Mouse (Mus musculus) ES-E14 (cell line): Measurements from ENCODE around the gene Hfe2. TPM values are rescaled to one million over a fixed set of nuclear protein-coding genes. Genes with fewer than 3 reads are reported as not detected.

Experiments used
- DNase-seq: peaks from one replicate; pipeline ENCODE4 v3.0.0-alpha.2; 2013; ENCODE audit warnings: low read depth, low spot score
- H3K27ac ChIP-seq: 2 replicates; pipeline ENCODE4 v1.5.1; 2012; ENCODE audit warnings: low read depth, mild to moderate bottlenecking, low read length, moderate library complexity, mixed read lengths; ENCODE audit not compliant: poor library complexity, insufficient read depth, severe bottlenecking
- H3K36me3 ChIP-seq: 2 replicates; pipeline ENCODE4 v1.6.1; 2012; ENCODE audit warnings: mild to moderate bottlenecking, low read length, moderate library complexity, mixed read lengths; ENCODE audit not compliant: control insufficient read depth, poor library complexity, insufficient read depth, severe bottlenecking
- H3K4me1 ChIP-seq, 2 experiments: fragments of 150-350 bp in 1 of 2; sonication (generic) in 1 of 2; 2 replicates each; pipeline ENCODE4 v1.6.1; 2012; ENCODE audit warnings: low read length in 2 of 2, mild to moderate bottlenecking in 1 of 2, mixed read lengths in 1 of 2; ENCODE audit not compliant: control insufficient read depth in 2 of 2, insufficient read depth in 2 of 2, poor library complexity in 1 of 2
- H3K4me3 ChIP-seq, 2 experiments: fragments of 150-350 bp in 1 of 2; sonication (generic) in 1 of 2; 2 replicates each; pipeline ENCODE4 v1.5.1; 2012; ENCODE audit warnings: low read length in 2 of 2, low read depth in 1 of 2, mild to moderate bottlenecking in 1 of 2, mixed read lengths in 1 of 2; ENCODE audit not compliant: insufficient read depth in 1 of 2, poor library complexity in 1 of 2, severe bottlenecking in 1 of 2
- H3K9ac ChIP-seq: 2 replicates; pipeline ENCODE4 v1.6.1; 2012; ENCODE audit warnings: low read depth, mild to moderate bottlenecking, low read length, mixed read lengths; ENCODE audit not compliant: poor library complexity, insufficient read depth, severe bottlenecking
- H3K9me3 ChIP-seq: fragments of 150-350 bp; sonication (generic); 2 replicates; pipeline ENCODE4 v1.6.1; 2012; ENCODE audit warnings: low read depth, mild to moderate bottlenecking, low read length; ENCODE audit not compliant: control insufficient read depth, insufficient read depth
- CHD2 ChIP-seq: IDR thresholded peaks from 2 replicates; pipeline ENCODE4 v1.6.1; 2014; ENCODE audit warnings: mild to moderate bottlenecking, low read depth, low read length, inconsistent platforms
- HCFC1 ChIP-seq: IDR thresholded peaks from 2 replicates; pipeline ENCODE4 v1.6.1; 2012; ENCODE audit warnings: low read length, inconsistent platforms, borderline replicate concordance; ENCODE audit not compliant: insufficient read depth
- MAFK ChIP-seq: IDR thresholded peaks from 2 replicates; pipeline ENCODE4 v1.6.1; 2014; ENCODE audit warnings: mild to moderate bottlenecking, low read depth, low read length, inconsistent platforms; ENCODE audit not compliant: insufficient read depth
- ZC3H11A ChIP-seq: IDR thresholded peaks from 2 replicates; pipeline ENCODE4 v1.6.1; 2012; ENCODE audit warnings: low read depth, mild to moderate bottlenecking, inconsistent platforms, low read length, borderline replicate concordance
- ZNF384 ChIP-seq: IDR thresholded peaks from 2 replicates; pipeline ENCODE4 v1.6.1; 2012; ENCODE audit warnings: low read depth, low read length, inconsistent platforms
- in situ Hi-C, 2 experiments: fragments of 600-800 bp; cut with MboI; formaldehyde crosslinking; loops; one replicate each; pipeline ENCODE4 v1.15.1; 2025; ENCODE audit warnings: low sequenced_read_pairs in 2 of 2, inconsistent platforms in 1 of 2; ENCODE audit not compliant: unreplicated experiment in 2 of 2
- total RNA-seq: library from RNA; depleted of rRNA; stranded (reverse); fragments of 300-350 nt; gene quantifications from 2 replicates; pipeline ENCODE4 v1.2.3, GENCODE M21; 2012

Gene Hfe2
- total RNA-seq, 1 experiment, result 1.0 TPM

DNA sequence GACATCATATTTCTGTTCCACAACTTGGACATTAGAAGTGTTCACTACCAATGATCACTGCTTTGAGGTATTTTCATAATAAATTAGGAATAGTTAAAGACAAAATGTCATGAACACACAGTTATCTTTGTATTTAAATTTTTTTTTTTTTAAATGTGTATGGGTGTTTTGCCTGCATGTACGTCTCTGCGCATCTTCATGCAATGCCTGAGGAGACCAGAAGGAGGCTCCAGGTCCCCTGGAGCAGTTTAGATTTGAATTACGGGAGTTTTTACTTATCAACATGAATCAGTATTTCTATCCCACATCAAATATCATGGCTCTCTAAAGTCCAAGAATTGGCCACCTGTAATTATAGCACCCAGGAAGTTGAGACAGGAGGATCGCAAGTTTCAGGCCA lies 2.8 kb upstream of the Hfe2 start:
- no peak for TF ChIP-seq MAFK
- no peak for TF ChIP-seq HCFC1
- no peak for TF ChIP-seq ZC3H11A
- TF ChIP-seq CHD2, result no peak
- no peak for DNase-seq
- no peaks in the 10 kb centered on the region for H3K9me3 ChIP-seq
- H3K9ac ChIP-seq, result no peak overlapping the region
- in situ Hi-C loops, result no loop called here
- H3K27ac ChIP-seq, result no peak overlapping the region
- H3K36me3 ChIP-seq, result no peaks in the 10 kb centered on the region
- H3K4me1 ChIP-seq, result peaks cover 0 to 17% of the 10 kb centered on the region in 2 experiments; a peak in 3 of 4 replicates
- H3K4me3 ChIP-seq, result no peak overlapping the region

DNA sequence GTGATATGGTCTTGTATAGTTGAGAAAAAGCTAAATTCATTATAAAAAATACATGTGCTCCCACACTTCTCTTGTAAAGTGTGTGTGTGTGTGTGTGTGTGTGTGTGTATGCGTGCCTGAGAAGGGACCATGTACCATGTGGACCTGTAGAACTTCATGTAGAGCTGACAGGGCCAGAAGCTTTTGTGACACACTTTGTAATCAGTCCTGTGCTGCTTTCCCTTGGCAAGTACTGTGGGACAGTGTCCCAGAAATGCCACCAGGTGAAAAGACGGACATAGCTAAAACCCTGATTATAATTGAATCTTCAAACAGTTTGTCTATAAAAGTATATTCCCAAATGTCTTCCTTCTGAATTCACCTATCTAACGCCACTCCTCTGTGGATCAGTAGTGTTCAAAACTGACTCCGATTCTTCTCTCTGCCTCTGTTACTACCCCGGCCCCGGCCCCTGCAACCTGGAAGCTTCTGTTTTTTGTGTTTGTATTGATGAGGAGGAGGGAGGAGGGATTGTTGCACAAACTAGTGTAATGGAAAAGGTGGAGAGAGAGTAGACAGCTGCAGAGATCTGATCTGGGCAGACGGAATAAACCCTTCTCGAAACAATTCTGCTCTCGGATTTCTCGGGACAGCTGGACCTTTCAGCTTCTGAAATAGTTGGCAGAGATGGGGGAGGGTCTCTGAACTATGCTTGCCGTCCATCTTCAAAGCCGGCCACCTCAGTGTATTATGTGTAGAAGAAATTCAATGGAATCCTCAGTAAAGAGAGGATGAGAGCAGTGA lies 753 bp upstream of the Hfe2 start:
- DNase-seq, result no peak
- in situ Hi-C loops, result no loop called here
- Histone ChIP-seq H3K4me3 (no peak overlapping the region), H3K36me3 (no peaks in the 10 kb centered on the region), H3K4me1 (peaks cover 0 to 17% of the 10 kb centered on the region in 2 experiments; a peak in 3 of 4 replicates), H3K9me3 (no peaks in the 10 kb centered on the region), H3K27ac (no peak overlapping the region), H3K9ac (no peak overlapping the region)
- no peak for TF ChIP-seq ZNF384
- TF ChIP-seq MAFK, result no peak
- TF ChIP-seq HCFC1, result no peak
- TF ChIP-seq CHD2, result no peak
- TF ChIP-seq ZC3H11A, result no peak

DNA sequence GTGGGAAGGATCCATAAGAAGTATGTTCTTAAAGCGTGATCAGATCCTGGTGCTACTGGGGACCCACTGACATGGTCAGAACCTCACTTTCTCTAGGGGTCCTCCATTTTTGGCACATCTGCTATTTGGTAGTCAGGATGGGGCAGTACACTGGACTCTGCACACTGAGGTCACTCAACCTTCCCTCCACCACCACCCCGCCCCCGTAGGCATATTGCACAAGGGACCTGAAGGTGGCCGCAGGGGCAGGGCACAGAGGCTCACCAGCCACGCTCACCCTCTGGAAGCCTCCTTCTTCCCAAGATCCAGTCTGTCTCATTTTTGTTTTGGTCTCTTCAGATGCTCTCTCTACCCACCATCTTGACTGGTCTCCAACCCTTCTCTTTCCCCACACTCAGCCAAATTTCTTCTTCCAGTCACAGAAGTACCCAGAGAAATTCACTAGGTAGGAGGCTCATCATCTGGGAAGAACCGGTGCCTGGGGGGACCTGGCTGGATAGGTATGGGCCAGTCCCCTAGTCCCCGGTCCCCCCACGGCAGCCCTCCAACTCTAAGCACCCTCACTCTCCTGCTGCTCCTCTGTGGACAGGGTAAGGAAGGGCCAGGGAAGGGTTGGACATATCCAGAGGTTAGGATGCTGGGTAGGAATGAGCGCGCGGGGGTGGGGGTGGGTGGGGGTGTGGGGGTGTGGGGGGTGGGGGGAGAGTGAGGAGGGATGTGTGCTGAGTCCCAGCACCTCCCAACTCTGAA lies 1.2 kb downstream of the Hfe2 start:
- TF ChIP-seq ZNF384, result no peak
- TF ChIP-seq HCFC1, result no peak
- TF ChIP-seq ZC3H11A, result no peak
- H3K4me1 ChIP-seq, result peaks cover 0 to 9% of the 10 kb centered on the region in 2 experiments; a peak in 1 of 4 replicates
- H3K9me3 ChIP-seq, result no peaks in the 10 kb centered on the region
- H3K27ac ChIP-seq, result no peak overlapping the region
- peak overlapping the region; percentile 65 to 73; a peak in 2 of 4 replicates for H3K4me3 ChIP-seq
- in situ Hi-C loops, result no loop called here
- DNase-seq, result no peak
- no peak overlapping the region for H3K9ac ChIP-seq
- no peaks in the 10 kb centered on the region for H3K36me3 ChIP-seq

DNA sequence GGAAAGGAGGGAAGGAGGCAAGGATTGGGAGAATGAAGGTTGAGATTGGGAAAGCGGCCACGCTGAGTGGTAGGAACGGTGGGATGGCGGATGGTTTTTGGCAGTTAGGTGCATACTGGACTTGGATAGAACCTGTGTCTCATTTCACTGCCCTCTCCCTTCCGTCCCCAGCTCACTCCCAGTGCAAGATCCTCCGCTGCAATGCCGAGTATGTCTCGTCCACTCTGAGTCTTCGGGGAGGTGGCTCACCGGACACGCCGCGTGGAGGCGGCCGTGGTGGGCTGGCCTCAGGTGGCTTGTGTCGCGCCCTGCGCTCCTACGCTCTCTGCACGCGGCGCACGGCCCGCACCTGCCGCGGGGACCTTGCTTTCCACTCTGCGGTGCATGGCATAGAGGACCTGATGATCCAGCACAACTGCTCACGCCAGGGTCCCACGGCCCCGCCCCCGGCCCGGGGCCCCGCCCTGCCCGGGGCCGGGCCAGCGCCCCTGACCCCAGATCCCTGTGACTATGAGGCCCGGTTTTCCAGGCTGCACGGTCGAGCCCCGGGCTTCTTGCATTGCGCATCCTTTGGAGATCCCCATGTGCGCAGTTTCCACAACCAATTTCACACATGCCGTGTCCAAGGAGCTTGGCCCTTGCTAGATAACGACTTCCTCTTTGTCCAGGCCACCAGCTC lies 2.0 kb downstream of the Hfe2 start:
- in situ Hi-C loops, result no loop called here
- Histone ChIP-seq H3K36me3 (no peaks in the 10 kb centered on the region), H3K9ac (peak overlapping the region; percentile 63), H3K9me3 (no peaks in the 10 kb centered on the region), H3K27ac (no peak overlapping the region), H3K4me1 (peaks cover 0 to 9% of the 10 kb centered on the region in 2 experiments; a peak in 1 of 4 replicates), H3K4me3 (peak overlapping the region; percentile 65 to 73)
- TF ChIP-seq ZC3H11A (no peak), CHD2 (no peak), ZNF384 (no peak), MAFK (no peak), HCFC1 (no peak)
- DNase-seq, result no peak
